Mouse (Mus musculus) hindbrain, embryonic 13.5 days (tissue): Measurements from ENCODE around the gene Thbs4. TPM values are rescaled to one million over a fixed set of nuclear protein-coding genes. Genes with fewer than 3 reads are reported as not detected.

Source experiments
- ATAC-seq: fragments of 200-750 bp; cut with Nextera tagmentation; 2 replicates; pipeline ENCODE4 v1.8.0; 2017; ENCODE audit warnings: moderate TSS enrichment; ENCODE audit not compliant: low FRiP score
- H3K27ac ChIP-seq: fragments of 300-500 bp; sonication (generic); 2 replicates; pipeline ENCODE4 v1.5.1; 2015; ENCODE audit warnings: inconsistent platforms, mild to moderate bottlenecking, moderate library complexity
- H3K27me3 ChIP-seq: fragments of 300-500 bp; sonication (generic); 2 replicates; pipeline ENCODE4 v1.6.1; 2015; ENCODE audit warnings: mild to moderate bottlenecking, inconsistent platforms
- H3K36me3 ChIP-seq: fragments of 300-500 bp; sonication (generic); 2 replicates; pipeline ENCODE4 v1.6.1; 2015; ENCODE audit warnings: mild to moderate bottlenecking, inconsistent platforms
- H3K4me1 ChIP-seq: fragments of 300-500 bp; sonication (generic); replicated peaks from 2 replicates; pipeline ENCODE4 v1.6.1; 2015; ENCODE audit warnings: inconsistent platforms
- H3K4me2 ChIP-seq: fragments of 300-500 bp; sonication (generic); 2 replicates; pipeline ENCODE4 v1.6.1; 2015; ENCODE audit warnings: inconsistent platforms, mild to moderate bottlenecking, moderate library complexity
- H3K4me3 ChIP-seq: fragments of 300-500 bp; sonication (generic); 2 replicates; pipeline ENCODE4 v1.5.1; 2015; ENCODE audit warnings: mild to moderate bottlenecking, inconsistent platforms
- H3K9ac ChIP-seq: fragments of 300-500 bp; sonication (generic); 2 replicates; pipeline ENCODE4 v1.6.1; 2015; ENCODE audit warnings: mild to moderate bottlenecking, inconsistent platforms
- H3K9me3 ChIP-seq: fragments of 300-500 bp; sonication (generic); 2 replicates; pipeline ENCODE4 v1.6.1; 2016; ENCODE audit warnings: inconsistent platforms
- WGBS: fragments of 180-500 bp; shearing (Covaris S2); methylation state at CpG from one replicate; pipeline ENCODE4 v1.1.7; 2015; 5-methylcytosine and 5-hydroxymethylcytosine counted together
- polyA plus RNA-seq: library from polyadenylated mRNA; unstranded; fragments of >200 nt; fragmentation: Nextera tagmentation; extraction: Ambion mirVana; gene quantifications from 2 replicates; pipeline ENCODE4 v1.2.1, GENCODE M21; 2015

The Thbs4 gene
- polyA plus RNA-seq, 1 experiment from 2014 or later = 1.8 TPM

- Histone ChIP-seq H3K9ac (no peak overlapping the region), H3K27me3 (0 out of 2 replicates have a peak, but pooled peaks cover 3% of the 10 kb centered on the region), H3K36me3 (peaks cover 40% of the 10 kb centered on the region), H3K27ac (no peak overlapping the region), H3K4me1 (peaks cover 14% of the 10 kb centered on the region), H3K4me2 (no peak overlapping the region), H3K9me3 (no peaks in the 10 kb centered on the region), H3K4me3 (no peak overlapping the region)
- no peak for ATAC-seq
- WGBS = 58% methylated on average over 1 of the region's 1 CpGs
Observed at GRCm38 (mm10) chr13:92708466-92708865, 86.2 kb downstream of the Thbs4 start.

DNA sequence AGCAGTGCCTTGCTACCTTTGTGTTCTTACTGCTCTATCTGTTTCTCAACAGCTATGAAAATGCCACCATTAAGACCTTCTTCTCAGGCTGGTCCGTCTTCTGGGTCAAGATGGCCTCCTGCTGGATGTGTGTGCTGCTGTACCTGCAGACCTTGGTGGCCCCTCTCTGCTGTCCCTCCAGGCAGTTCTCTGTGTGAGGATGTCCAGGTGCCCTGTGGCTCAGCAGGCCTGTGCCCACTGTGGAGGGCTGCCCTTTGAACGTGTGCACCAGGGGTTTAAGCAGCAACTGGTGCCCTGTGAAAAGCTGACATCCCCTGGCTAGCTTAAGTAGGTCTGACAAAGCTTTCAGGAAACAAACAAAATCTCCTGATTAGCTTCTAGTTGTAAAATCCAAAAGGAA, 86.7 kb downstream of the Thbs4 start:
- H3K27ac ChIP-seq = no peak overlapping the region
- 0 out of 2 replicates have a peak, but pooled peaks cover 3% of the 10 kb centered on the region for H3K27me3 ChIP-seq
- 72% methylated on average over 2 of the region's 2 CpGs for WGBS
- H3K4me2 ChIP-seq = no peak overlapping the region
- H3K4me3 ChIP-seq = no peak overlapping the region
- H3K9me3 ChIP-seq = no peaks in the 10 kb centered on the region
- H3K4me1 ChIP-seq = peaks cover 17% of the 10 kb centered on the region
- H3K9ac ChIP-seq = no peak overlapping the region
- no peak for ATAC-seq
- peaks cover 38% of the 10 kb centered on the region for H3K36me3 ChIP-seq

GRCm38 (mm10) chr13:92706342-92707061, 88.1 kb downstream of the Thbs4 start:
- Histone ChIP-seq H3K27me3 (0 out of 2 replicates have a peak, but pooled peaks cover 3% of the 10 kb centered on the region), H3K4me3 (no peak overlapping the region), H3K9ac (no peak overlapping the region), H3K36me3 (peaks cover 37% of the 10 kb centered on the region), H3K4me1 (peaks cover 17% of the 10 kb centered on the region), H3K9me3 (no peaks in the 10 kb centered on the region), H3K4me2 (no peak overlapping the region), H3K27ac (no peak overlapping the region)
- no peak for ATAC-seq
- WGBS = 93% methylated on average over 9 of the region's 9 CpGs

DNA sequence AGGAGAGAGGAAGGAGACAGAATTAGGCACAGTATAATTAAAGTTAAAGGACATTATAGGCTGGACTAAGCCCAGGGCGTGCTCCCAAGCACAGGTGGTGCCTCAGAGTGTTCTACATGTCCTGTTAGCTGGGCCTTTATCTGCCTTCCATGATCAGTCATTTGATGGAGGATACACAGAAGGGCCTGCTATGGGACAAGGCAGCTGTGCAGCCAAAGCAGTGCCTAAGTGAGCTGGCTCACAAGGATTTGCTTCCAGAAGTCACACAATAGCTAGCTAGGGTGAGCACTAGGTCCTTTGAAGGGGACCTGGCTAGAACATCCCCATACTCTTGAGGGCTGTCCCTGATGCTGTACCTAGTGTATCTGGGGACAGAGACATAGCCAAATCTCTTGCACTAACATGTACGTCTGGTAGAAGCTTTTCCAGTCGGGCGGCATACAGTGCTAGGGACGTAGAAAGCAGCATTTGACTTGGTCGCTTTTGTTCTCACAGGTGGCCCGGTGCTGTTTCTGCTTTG, 89.5 kb downstream of the Thbs4 start:
- Histone ChIP-seq H3K27me3 (0 out of 2 replicates have a peak, but pooled peaks cover 3% of the 10 kb centered on the region), H3K9ac (no peak overlapping the region), H3K4me2 (no peak overlapping the region), H3K4me1 (peaks cover 17% of the 10 kb centered on the region), H3K36me3 (peaks cover 37% of the 10 kb centered on the region), H3K27ac (no peak overlapping the region), H3K9me3 (no peaks in the 10 kb centered on the region), H3K4me3 (no peak overlapping the region)
- 93% methylated on average over 7 of the region's 7 CpGs for WGBS
- no peak for ATAC-seq

- no peak for ATAC-seq
- 51% methylated on average over 7 of the region's 7 CpGs for WGBS
- H3K36me3 ChIP-seq = peaks cover 33% of the 10 kb centered on the region
- H3K27ac ChIP-seq = no peak overlapping the region
- H3K4me2 ChIP-seq = no peak overlapping the region
- H3K4me3 ChIP-seq = no peak overlapping the region
- H3K9ac ChIP-seq = no peak overlapping the region
- H3K4me1 ChIP-seq = peaks cover 12% of the 10 kb centered on the region
- H3K9me3 ChIP-seq = no peaks in the 10 kb centered on the region
- H3K27me3 ChIP-seq = 0 out of 2 replicates have a peak, but pooled peaks cover 3% of the 10 kb centered on the region
Observed at GRCm38 (mm10) chr13:92704189-92704588, 90.4 kb downstream of the Thbs4 start.

- peak; percentile 88 for ATAC-seq
- WGBS = 17% methylated on average over 8 of the region's 8 CpGs
- peaks cover 31% of the 10 kb centered on the region for H3K36me3 ChIP-seq
- H3K9ac ChIP-seq = no peak overlapping the region
- no peak overlapping the region for H3K4me3 ChIP-seq
- H3K9me3 ChIP-seq = no peaks in the 10 kb centered on the region
- H3K27ac ChIP-seq = peak overlapping the region; percentile 62
- H3K4me1 ChIP-seq = peaks cover 18% of the 10 kb centered on the region
- no peak overlapping the region for H3K4me2 ChIP-seq
- H3K27me3 ChIP-seq = 0 out of 2 replicates have a peak, but pooled peaks cover 3% of the 10 kb centered on the region
Observed at GRCm38 (mm10) chr13:92703241-92704027, 91.2 kb downstream of the Thbs4 start.

- Histone ChIP-seq H3K27ac (no peak overlapping the region), H3K4me1 (peaks cover 22% of the 10 kb centered on the region), H3K27me3 (no peaks in the 10 kb centered on the region), H3K4me2 (no peak overlapping the region), H3K36me3 (peaks cover 18% of the 10 kb centered on the region), H3K9ac (no peak overlapping the region), H3K4me3 (no peak overlapping the region), H3K9me3 (no peaks in the 10 kb centered on the region)
- WGBS = 79% methylated on average over 5 of the region's 5 CpGs
- no peak for ATAC-seq
Observed at GRCm38 (mm10) chr13:92702035-92702434, 92.6 kb downstream of the Thbs4 start.

Other genes starting within 250 kb of the Thbs4 start
- not detected in 2 replicates for gene Spz1, start 218.6 kb downstream of the Thbs4 start, polyA plus RNA-seq
- gene Serinc5, start 183.7 kb downstream of the Thbs4 start, polyA plus RNA-seq = 15.8 and 18.6 TPM in 2 replicates
- 4.1 and 4.7 TPM in 2 replicates for gene Mtx3, start 49.9 kb upstream of the Thbs4 start, polyA plus RNA-seq